Mouse (Mus musculus) spleen, adult 2 months (tissue): ENCODE measurements around the gene Stoml2. TPM values are rescaled to one million over a fixed set of nuclear protein-coding genes. Genes with fewer than 3 reads are reported as not detected.

ENCODE experiments used
- DNase-seq, 2 experiments: peaks; one replicate each; pipeline versions ENCODE4 v3.0.0 to v3.0.0-alpha.2; 2012 to 2021; ENCODE audit warnings: low spot score in 2 of 2, low read depth in 1 of 2
- H3K27ac ChIP-seq: fragments of 200-500 bp; 2 replicates; pipeline ENCODE4 v1.5.1; 2012; ENCODE audit warnings: low read length, inconsistent platforms; ENCODE audit not compliant: insufficient read depth
- H3K27me3 ChIP-seq: fragments of 200-500 bp; 2 replicates; pipeline ENCODE4 v1.6.1; 2012; ENCODE audit warnings: mild to moderate bottlenecking, moderate library complexity, low read length, inconsistent platforms; ENCODE audit not compliant: control insufficient read depth, insufficient read depth
- H3K36me3 ChIP-seq: fragments of 200-500 bp; 2 replicates; pipeline ENCODE4 v1.6.1; 2012; ENCODE audit warnings: mild to moderate bottlenecking, low read length, inconsistent platforms; ENCODE audit not compliant: control insufficient read depth, insufficient read depth
- H3K4me1 ChIP-seq: fragments of 200-500 bp; 2 replicates; pipeline ENCODE4 v1.6.1; 2011; ENCODE audit warnings: inconsistent platforms; ENCODE audit not compliant: control insufficient read depth, insufficient read depth, insufficient read length
- H3K4me3 ChIP-seq: fragments of 200-500 bp; 2 replicates; pipeline ENCODE4 v1.5.1; 2011; ENCODE audit warnings: mild to moderate bottlenecking, inconsistent platforms; ENCODE audit not compliant: insufficient read depth, insufficient read length; ENCODE audit errors: extremely low read depth
- CTCF ChIP-seq: fragments of 200-500 bp; IDR thresholded peaks from 2 replicates; pipeline ENCODE4 v1.5.1; 2011; ENCODE audit warnings: mild to moderate bottlenecking, inconsistent platforms; ENCODE audit not compliant: insufficient read depth, insufficient read length, insufficient replicate concordance; ENCODE audit errors: extremely low read depth
- POLR2A ChIP-seq: fragments of 200-500 bp; IDR thresholded peaks from 2 replicates; pipeline ENCODE4 v1.6.1; 2011; ENCODE audit warnings: low read depth, low read length, inconsistent platforms
- WGBS: fragments of 180-500 bp; shearing (Covaris S2); methylation state at CpG from one replicate; pipeline ENCODE4 v1.1.7; 2018; 5-methylcytosine and 5-hydroxymethylcytosine counted together
- polyA plus RNA-seq: library from polyadenylated mRNA; depleted of rRNA; stranded (reverse); fragments of >200 nt; gene quantifications from 2 replicates; pipeline ENCODE4 v1.2.3, GENCODE M21; 2012

Gene Stoml2
- polyA plus RNA-seq, 1 experiment, result 42.8 TPM

DNA sequence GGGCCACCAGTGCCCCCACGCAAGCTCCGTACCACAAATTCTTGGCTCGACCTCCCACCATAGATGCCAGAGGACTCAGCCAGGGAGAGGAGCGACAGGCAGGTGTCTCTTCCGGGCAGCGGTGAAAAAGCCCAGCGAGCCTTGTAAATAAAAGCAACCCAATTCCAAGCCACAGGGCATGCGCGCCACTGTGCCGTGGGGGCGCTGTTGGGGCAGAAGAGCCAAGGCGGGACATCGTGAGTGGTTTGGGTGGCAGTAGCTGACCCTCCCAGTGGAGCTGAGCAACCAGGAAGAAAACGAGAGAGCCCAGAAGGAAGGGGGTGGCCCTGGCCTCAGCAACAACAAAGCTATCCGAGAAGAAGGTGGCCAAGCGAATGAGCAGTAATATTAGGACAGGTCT lies 10.6 kb downstream of the Stoml2 start:
- no peak for DNase-seq
- TF ChIP-seq CTCF, result no peak
- no peak for TF ChIP-seq POLR2A
- Histone ChIP-seq H3K27ac (no peak overlapping the region), H3K4me3 (no peak overlapping the region), H3K36me3 (peaks cover 42% of the 10 kb centered on the region), H3K27me3 (no peaks in the 10 kb centered on the region), H3K4me1 (peaks cover 5% of the 10 kb centered on the region; the same call in 1 of the 2 replicates)
- 94% methylated on average over 16 of the region's 16 CpGs for WGBS

DNA sequence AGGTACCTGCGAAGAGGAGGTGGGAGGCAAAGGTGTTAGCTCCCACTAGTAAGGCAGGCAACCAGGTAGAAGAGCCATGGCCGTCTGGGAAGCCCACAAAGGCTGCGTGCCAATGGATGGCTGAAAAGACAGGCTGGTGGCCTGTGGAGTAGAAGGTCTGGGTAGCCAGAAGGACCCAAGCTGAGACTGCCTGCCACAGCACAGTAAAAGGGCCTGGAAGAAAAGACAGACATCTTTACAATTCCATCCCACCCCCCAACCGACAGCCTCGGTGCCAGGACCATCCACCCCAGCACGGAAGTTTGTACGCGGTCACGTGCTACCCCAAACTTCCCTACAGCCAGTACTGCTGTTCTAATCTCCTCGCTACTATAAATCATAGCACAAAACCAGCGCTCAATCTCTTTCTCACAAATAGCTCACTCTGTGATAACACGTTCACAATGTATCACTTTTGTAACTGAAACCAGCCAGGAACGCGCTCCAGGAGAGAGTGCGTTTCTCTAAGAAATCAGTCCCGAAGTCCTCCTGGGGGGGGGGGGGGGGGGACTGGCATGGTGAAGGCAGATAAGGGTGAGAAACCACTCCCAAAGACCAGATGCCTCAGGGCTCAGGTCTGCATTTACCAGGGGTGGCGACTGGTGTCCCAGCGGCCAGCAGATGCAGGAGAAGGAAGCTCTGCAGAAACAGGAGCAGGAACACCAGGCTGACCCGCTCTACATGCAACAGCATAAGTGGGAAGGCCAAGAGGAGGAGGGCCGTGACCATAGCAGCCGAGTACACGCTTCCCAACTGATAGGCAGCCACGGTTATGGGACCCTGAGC lies 11.7 kb downstream of the Stoml2 start:
- Histone ChIP-seq H3K36me3 (peaks cover 42% of the 10 kb centered on the region), H3K4me3 (no peak overlapping the region), H3K4me1 (peaks cover 2% of the 10 kb centered on the region; the same call in 1 of the 2 replicates), H3K27me3 (no peaks in the 10 kb centered on the region), H3K27ac (no peak overlapping the region)
- 83% methylated on average over 23 of the region's 23 CpGs for whole genome bisulfite sequencing
- TF ChIP-seq CTCF (no peak), POLR2A (no peak)
- no peak for DNase-seq

DNA sequence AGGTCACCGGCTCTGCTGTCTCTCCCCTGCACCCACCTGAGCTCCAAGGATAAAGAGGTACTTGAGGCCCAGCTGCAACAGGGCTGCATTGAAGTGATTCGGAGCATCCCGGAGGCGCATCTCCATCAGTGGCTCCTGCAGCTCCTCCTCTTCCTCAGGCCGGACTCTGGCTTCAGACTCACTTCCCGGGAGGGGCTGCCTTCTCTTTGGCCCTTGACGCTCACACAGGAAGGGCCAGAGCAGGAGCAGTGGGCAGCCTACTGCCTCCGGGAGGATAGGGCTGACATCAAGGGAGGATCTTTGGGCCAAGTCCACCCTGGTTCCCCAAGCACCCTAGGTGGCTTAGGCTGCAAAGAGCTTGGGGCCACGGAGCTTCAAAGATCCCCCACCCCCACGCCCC lies 12.3 kb downstream of the Stoml2 start:
- no peak overlapping the region for H3K4me3 ChIP-seq
- no peaks in the 10 kb centered on the region for H3K27me3 ChIP-seq
- H3K27ac ChIP-seq, result no peak overlapping the region
- no peaks in the 10 kb centered on the region for H3K4me1 ChIP-seq
- WGBS, result 96% methylated on average over 10 of the region's 10 CpGs
- peaks cover 42% of the 10 kb centered on the region for H3K36me3 ChIP-seq
- no peak for TF ChIP-seq POLR2A
- no peak for TF ChIP-seq CTCF
- DNase-seq, result no peak

DNA sequence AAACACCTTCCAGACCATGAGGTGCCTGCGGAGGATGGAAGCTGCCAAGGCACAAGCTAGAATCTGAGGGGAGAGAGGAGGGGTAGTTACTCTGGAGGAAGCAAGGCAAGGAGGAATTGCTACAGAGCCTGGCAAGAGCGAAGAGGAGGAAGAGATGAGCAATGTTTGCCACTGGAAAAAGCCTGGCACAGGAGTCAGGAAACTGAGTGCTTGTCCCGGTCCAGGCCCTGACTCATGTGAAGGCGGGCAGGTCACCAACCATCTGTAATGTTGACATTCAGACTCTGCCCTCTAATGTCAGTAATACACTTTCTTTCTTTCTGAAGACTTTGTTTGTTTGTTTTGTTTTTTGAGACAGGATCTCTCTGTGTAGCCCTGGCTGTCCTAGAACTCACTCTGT lies 13.4 kb downstream of the Stoml2 start:
- no peak overlapping the region for H3K27ac ChIP-seq
- no peak overlapping the region for H3K4me3 ChIP-seq
- peaks cover 38% of the 10 kb centered on the region for H3K36me3 ChIP-seq
- DNase-seq, result no peak
- no peaks in the 10 kb centered on the region for H3K27me3 ChIP-seq
- no peaks in the 10 kb centered on the region for H3K4me1 ChIP-seq
- TF ChIP-seq CTCF, result no peak
- no peak for TF ChIP-seq POLR2A
- 91% methylated on average over 4 of the region's 4 CpGs for WGBS

DNA sequence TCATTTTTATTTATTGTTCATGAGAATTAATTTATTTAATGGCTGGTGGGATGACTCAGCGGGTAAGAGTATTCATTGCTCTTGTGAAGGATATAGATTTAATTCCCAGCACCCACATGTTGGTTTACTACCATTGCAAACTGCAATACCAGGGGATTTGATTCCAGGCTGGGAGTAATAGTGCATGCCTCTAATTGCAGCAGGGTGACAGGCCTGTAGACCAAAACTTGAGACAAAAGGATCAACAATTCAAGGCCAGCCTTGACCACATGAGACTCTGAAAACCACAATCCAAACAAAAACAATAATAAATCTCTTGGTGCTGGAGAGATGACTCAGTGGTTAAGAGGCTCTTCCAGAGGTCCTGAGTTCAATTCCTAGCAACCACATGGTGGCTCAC lies 19.4 kb downstream of the Stoml2 start:
- peaks cover 2% of the 10 kb centered on the region; the same call in 1 of the 2 replicates for H3K4me1 ChIP-seq
- H3K4me3 ChIP-seq, result no peak overlapping the region
- DNase-seq, result no peak
- H3K36me3 ChIP-seq, result no peaks in the 10 kb centered on the region; the same call in 1 of the 2 replicates
- H3K27me3 ChIP-seq, result no peaks in the 10 kb centered on the region
- TF ChIP-seq POLR2A (no peak), CTCF (no peak)
- 97% methylated on average over 1 of the region's 1 CpGs for WGBS
- H3K27ac ChIP-seq, result no peak overlapping the region

DNA sequence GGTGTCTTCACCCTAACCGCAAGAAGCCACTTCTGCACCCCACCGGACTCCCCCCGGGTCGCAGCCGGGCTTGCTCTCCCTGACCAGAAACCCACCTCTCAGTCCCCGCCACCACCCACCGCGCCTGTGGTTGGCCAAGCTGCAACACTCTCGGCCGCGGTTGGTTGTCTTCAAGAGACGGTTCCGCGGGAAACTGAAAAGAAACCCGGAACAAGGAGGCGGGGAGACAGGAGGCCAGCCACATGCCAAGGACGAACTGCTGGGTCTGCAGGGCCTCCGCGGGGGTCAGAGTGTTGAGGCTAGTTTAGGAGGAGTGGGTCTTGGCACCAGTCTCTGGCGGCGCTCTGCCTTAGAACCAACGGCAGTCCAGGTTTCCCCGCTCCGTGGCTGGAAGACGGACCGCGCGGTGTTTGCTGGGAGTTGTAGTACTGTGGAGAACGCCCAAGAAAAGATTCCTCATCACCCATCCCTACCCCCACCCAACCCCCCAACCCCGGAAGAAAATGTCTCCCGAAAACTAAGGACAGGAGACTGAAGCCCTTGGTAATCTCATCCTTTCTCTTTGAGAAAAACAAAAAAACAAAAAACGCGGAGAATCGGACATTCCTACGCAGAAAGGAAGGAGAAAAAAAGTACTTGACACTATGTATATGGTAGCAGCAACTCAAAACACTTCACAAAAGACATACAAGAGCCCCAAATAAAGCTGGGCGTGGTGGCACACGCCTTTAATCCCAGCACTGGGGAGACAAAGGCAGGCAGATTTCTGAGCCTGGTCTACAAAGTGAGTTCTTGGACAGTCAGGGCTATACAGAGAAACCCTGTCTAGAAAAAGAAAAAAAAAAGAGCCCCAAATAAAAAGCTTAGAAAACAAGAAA lies 21.1 kb downstream of the Stoml2 start, which contains the start of gene Fancg:
Gene Fancg (minus strand): TSS at position 346 of the 878 bp plus-strand sequence.
- Histone ChIP-seq H3K27ac (peak within 1 kb of the TSS; percentile 39; the same call in 1 of the 2 replicates), H3K36me3 (no peaks in the 10 kb centered on the region), H3K27me3 (no peaks in the 10 kb centered on the region), H3K4me1 (peaks cover 2% of the 10 kb centered on the region; the same call in 1 of the 2 replicates), H3K4me3 (peak within 1 kb of the TSS; percentile 99)
- 1% methylated on average over 37 of the region's 37 CpGs for WGBS
- DNase-seq, result peak in 1 of 2 experiments; percentile 80
- no peak for TF ChIP-seq POLR2A
- TF ChIP-seq CTCF, result no peak
